Mouse (Mus musculus) colon, adult 2 months (tissue): ENCODE results near the gene Zfp574. TPM values are rescaled to one million over a fixed set of nuclear protein-coding genes. Genes with fewer than 3 reads are reported as not detected.

Source experiments
- polyA plus RNA-seq: library from polyadenylated mRNA; depleted of rRNA; stranded (reverse); fragments of >200 nt; gene quantifications from 2 replicates; pipeline ENCODE4 v1.2.3, GENCODE M21; 2012; rRNA removed

The Zfp574 gene
- 45.3 and 46.0 TPM in 2 replicates for polyA plus RNA-seq

GRCm38 (mm10) chr7:25071979-25072715, at the start of gene Zfp574, which contains the start of gene Grik5:
TSS of gene Zfp574 (plus strand) at chr7:25072567.
TSS of gene Grik5 (minus strand) at chr7:25072346.

Other genes starting within 250 kb of the Zfp574 start
- gene Gm9844, start 210.4 kb upstream of the Zfp574 start, polyA plus RNA-seq = 3.0 and 3.1 TPM in 2 replicates
- not detected in 2 replicates for gene Lypd4, start 202.6 kb upstream of the Zfp574 start, polyA plus RNA-seq
- gene Dmrtc2, start 202.5 kb upstream of the Zfp574 start, polyA plus RNA-seq = not detected in 2 replicates
- 434 and 588 TPM in 2 replicates for gene Rps19, start 188.2 kb upstream of the Zfp574 start, polyA plus RNA-seq
- 27.2 and 28.2 TPM in 2 replicates for gene Cd79a, start 175.2 kb upstream of the Zfp574 start, polyA plus RNA-seq
- 160 and 169 TPM in 2 replicates for gene Arhgef1, start 169.7 kb upstream of the Zfp574 start, polyA plus RNA-seq
- gene Gm4881, start 128.1 kb upstream of the Zfp574 start, polyA plus RNA-seq = not detected in 2 replicates
- gene Rabac1, start 99.8 kb upstream of the Zfp574 start, polyA plus RNA-seq = 374 and 519 TPM in 2 replicates
- 1.3 and 1.8 TPM in 2 replicates for gene Atp1a3, start 66.6 kb upstream of the Zfp574 start, polyA plus RNA-seq
- 30.4 and 31.0 TPM in 2 replicates for gene Grik5, start 221 bp upstream of the Zfp574 start, polyA plus RNA-seq
- 2.7 and 3.4 TPM in 2 replicates for gene Pou2f2, start 107.2 kb downstream of the Zfp574 start, polyA plus RNA-seq
- 83.3 and 98.6 TPM in 2 replicates for gene Dedd2, start 148.0 kb downstream of the Zfp574 start, polyA plus RNA-seq
- 13.4 and 14.1 TPM in 2 replicates for gene Zfp526, start 148.9 kb downstream of the Zfp574 start, polyA plus RNA-seq
- gene Gsk3a, start 165.3 kb downstream of the Zfp574 start, polyA plus RNA-seq = 120 and 151 TPM in 2 replicates
- gene Erf, start 178.2 kb downstream of the Zfp574 start, polyA plus RNA-seq = 42.5 and 52.2 TPM in 2 replicates
- gene Cic, start 195.1 kb downstream of the Zfp574 start, polyA plus RNA-seq = 59.1 and 73.7 TPM in 2 replicates
- gene Pafah1b3, start 225.4 kb downstream of the Zfp574 start, polyA plus RNA-seq = 223 and 250 TPM in 2 replicates
- not detected in 2 replicates for gene Prr19, start 228.8 kb downstream of the Zfp574 start, polyA plus RNA-seq
- gene Tmem145, start 233.5 kb downstream of the Zfp574 start, polyA plus RNA-seq = 0.59 and 0.71 TPM in 2 replicates
- 41.9 and 44.2 TPM in 2 replicates for gene Megf8, start 244.6 kb downstream of the Zfp574 start, polyA plus RNA-seq